Mouse (Mus musculus) limb, embryonic 14.5 days (tissue): Measurements from ENCODE around the gene Hnrnpab. TPM values are rescaled to one million over a fixed set of nuclear protein-coding genes. Genes with fewer than 3 reads are reported as not detected.
A peak's percentile ranks its signal among the peaks of the same experiment; 100 is the strongest.

ENCODE experiments used
- ATAC-seq: fragments of 200-750 bp; cut with Nextera tagmentation; 2 replicates; pipeline ENCODE4 v1.8.0; 2017; ENCODE audit warnings: low read depth, moderate number of reproducible peaks, moderate TSS enrichment; ENCODE audit not compliant: low FRiP score
- DNase-seq: peaks from one replicate; pipeline ENCODE4 v3.0.0-alpha.2; 2015; ENCODE audit warnings: low spot score
- H3K27ac ChIP-seq: fragments of 300-500 bp; sonication (generic); replicated peaks from 2 replicates; pipeline ENCODE4 v1.5.1; 2014; ENCODE audit warnings: low read depth, mild to moderate bottlenecking, low read length, moderate library complexity, mixed read lengths
- H3K27me3 ChIP-seq: fragments of 300-500 bp; sonication (generic); 2 replicates; pipeline ENCODE4 v1.6.1; 2014; ENCODE audit warnings: low read length, mixed read lengths; ENCODE audit not compliant: control insufficient read depth, insufficient read depth
- H3K36me3 ChIP-seq: fragments of 300-500 bp; sonication (generic); 2 replicates; pipeline ENCODE4 v1.6.1; 2014; ENCODE audit warnings: mild to moderate bottlenecking, low read length, moderate library complexity, mixed read lengths; ENCODE audit not compliant: control insufficient read depth, insufficient read depth
- H3K4me1 ChIP-seq: fragments of 300-500 bp; sonication (generic); 2 replicates; pipeline ENCODE4 v1.6.1; 2014; ENCODE audit warnings: antibody characterized with exemption, low read length, mixed read lengths; ENCODE audit not compliant: control insufficient read depth, insufficient read depth
- H3K4me2 ChIP-seq: fragments of 300-500 bp; sonication (generic); replicated peaks from 2 replicates; pipeline ENCODE4 v1.6.1; 2014; ENCODE audit warnings: low read depth, mild to moderate bottlenecking, low read length, moderate library complexity; ENCODE audit not compliant: severe bottlenecking
- H3K4me3 ChIP-seq: fragments of 300-500 bp; sonication (generic); replicated peaks from 2 replicates; pipeline ENCODE4 v1.5.1; 2014; ENCODE audit warnings: low read length
- H3K9ac ChIP-seq: fragments of 300-500 bp; sonication (generic); 2 replicates; pipeline ENCODE4 v1.6.1; 2014; ENCODE audit warnings: mild to moderate bottlenecking, low read depth, low read length, moderate library complexity; ENCODE audit not compliant: severe bottlenecking
- H3K9me3 ChIP-seq: fragments of 300-500 bp; sonication (generic); 2 replicates; pipeline ENCODE4 v1.6.1; 2016; ENCODE audit warnings: low read length; ENCODE audit not compliant: control insufficient read depth
- POLR2A ChIP-seq: fragments of 200-500 bp; IDR thresholded peaks from 2 replicates; pipeline ENCODE4 v1.8.0; 2012; ENCODE audit warnings: inconsistent platforms, mild to moderate bottlenecking, moderate library complexity, borderline replicate concordance; ENCODE audit not compliant: insufficient read depth, insufficient read length; ENCODE audit errors: extremely low read depth
- WGBS: fragments of 180-500 bp; shearing (Covaris S2); extraction: QIAGEN DNeasy Blood & Tissue Kit; methylation state at CpG from one replicate; pipeline ENCODE4 v1.1.7; 2014; 5-methylcytosine and 5-hydroxymethylcytosine counted together
- polyA plus RNA-seq, 2 experiments: library from polyadenylated mRNA; depleted of rRNA in 1 of 2; stranded (reverse) in 1 of 2; unstranded in 1 of 2; fragments of >200 nt; fragmentation: Nextera tagmentation in 1 of 2; extraction: Ambion mirVana in 1 of 2; gene quantifications; 2 replicates each; pipeline versions ENCODE4 v1.2.1 to v1.2.3; 2012 to 2014

Gene Hnrnpab
- polyA plus RNA-seq, 2 experiments: 480 to 516 TPM

GRCm38 (mm10) chr11:51646245-51646644 is 39.6 kb upstream of the Hnrnpab start:
- 70% methylated on average over 7 of the region's 7 CpGs for WGBS
- no peak overlapping the region for H3K4me3 ChIP-seq
- no peak overlapping the region for H3K27ac ChIP-seq
- ATAC-seq (no peak), DNase-seq (no peak)
- no peak overlapping the region for H3K9ac ChIP-seq
- TF ChIP-seq POLR2A: no peak
- H3K27me3 ChIP-seq: no peaks in the 10 kb centered on the region
- peaks cover 21% of the 10 kb centered on the region for H3K4me1 ChIP-seq
- peaks cover 35% of the 10 kb centered on the region for H3K36me3 ChIP-seq
- no peaks in the 10 kb centered on the region for H3K9me3 ChIP-seq
- H3K4me2 ChIP-seq: no peak overlapping the region

GRCm38 (mm10) chr11:51645293-51645692 is 38.6 kb upstream of the Hnrnpab start:
- Histone ChIP-seq H3K27me3 (no peaks in the 10 kb centered on the region), H3K9me3 (no peaks in the 10 kb centered on the region), H3K36me3 (peaks cover 35% of the 10 kb centered on the region), H3K27ac (no peak overlapping the region), H3K9ac (no peak overlapping the region), H3K4me3 (no peak overlapping the region), H3K4me2 (no peak overlapping the region), H3K4me1 (peaks cover 20% of the 10 kb centered on the region)
- DNase-seq (no peak), ATAC-seq (no peak)
- no peak for TF ChIP-seq POLR2A
- WGBS: 76% methylated on average over 13 of the region's 13 CpGs

DNA sequence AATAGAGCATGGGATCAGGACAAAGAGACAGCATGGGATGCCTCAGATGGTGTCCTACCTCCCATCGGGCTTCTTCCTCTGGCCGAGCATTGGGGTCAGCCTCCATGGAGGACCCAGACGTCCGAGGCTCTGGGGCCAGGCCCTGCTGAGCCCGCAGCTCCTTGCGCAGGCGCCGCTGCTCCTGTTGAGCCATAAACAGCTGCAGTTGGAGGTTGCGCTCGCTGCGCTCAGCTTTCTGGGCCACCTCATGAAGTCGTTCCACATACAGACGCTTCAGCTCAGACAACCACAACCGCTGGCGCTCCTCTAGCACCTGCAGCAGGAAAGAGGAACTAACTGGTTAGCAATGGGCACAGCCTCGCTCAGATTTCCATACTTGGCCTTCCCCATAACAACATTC is 37.6 kb upstream of the Hnrnpab start:
- Histone ChIP-seq H3K27me3 (no peaks in the 10 kb centered on the region), H3K4me3 (no peak overlapping the region), H3K4me2 (no peak overlapping the region), H3K27ac (no peak overlapping the region), H3K4me1 (peaks cover 10% of the 10 kb centered on the region), H3K9ac (no peak overlapping the region), H3K9me3 (no peaks in the 10 kb centered on the region), H3K36me3 (peaks cover 35% of the 10 kb centered on the region)
- DNase-seq (no peak), ATAC-seq (no peak)
- WGBS: 69% methylated on average over 13 of the region's 16 CpGs
- TF ChIP-seq POLR2A: no peak

GRCm38 (mm10) chr11:51643761-51644160 is 37.1 kb upstream of the Hnrnpab start:
- 57% methylated on average over 15 of the region's 15 CpGs for WGBS
- DNase-seq: no peak
- no peak overlapping the region for H3K4me2 ChIP-seq

DNA sequence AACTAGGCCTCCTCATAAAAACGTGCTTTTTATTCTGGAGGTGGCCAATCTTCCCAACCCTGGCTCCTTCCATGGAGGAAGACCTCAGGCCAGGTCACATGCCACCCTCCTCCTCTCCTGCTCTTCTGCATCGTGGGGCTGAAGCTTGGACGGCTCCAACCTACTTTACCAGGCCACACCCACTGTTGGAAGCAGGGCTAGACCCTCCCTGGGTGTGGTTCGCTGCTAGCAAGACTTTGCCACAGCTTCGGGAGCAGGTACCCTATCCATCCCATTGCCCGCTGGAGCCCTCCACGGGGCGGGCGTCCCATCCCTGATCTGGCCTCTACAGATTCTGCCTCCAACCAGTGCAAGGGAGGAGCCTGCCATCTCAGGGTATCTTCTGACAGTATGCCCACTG is 36.6 kb upstream of the Hnrnpab start:
- Histone ChIP-seq H3K4me2 (no peak overlapping the region), H3K9me3 (no peaks in the 10 kb centered on the region), H3K27ac (no peak overlapping the region), H3K9ac (no peak overlapping the region), H3K4me1 (peaks cover under 1% of the 10 kb centered on the region), H3K27me3 (no peaks in the 10 kb centered on the region), H3K4me3 (no peak overlapping the region), H3K36me3 (peaks cover 35% of the 10 kb centered on the region)
- TF ChIP-seq POLR2A: no peak
- no peak for ATAC-seq
- 80% methylated on average over 9 of the region's 9 CpGs for WGBS
- no peak for DNase-seq

More at GRCm38 (mm10) chr11:51643761-51644160, 37.1 kb upstream of the Hnrnpab start:
- ATAC-seq: peak; percentile 50
- no peaks in the 10 kb centered on the region for H3K27me3 ChIP-seq
- H3K27ac ChIP-seq: no peak overlapping the region
- H3K36me3 ChIP-seq: peaks cover 35% of the 10 kb centered on the region
- no peak for TF ChIP-seq POLR2A
- no peak overlapping the region for H3K9ac ChIP-seq
- H3K9me3 ChIP-seq: no peaks in the 10 kb centered on the region
- H3K4me1 ChIP-seq: peaks cover 6% of the 10 kb centered on the region
- H3K4me3 ChIP-seq: no peak overlapping the region

DNA sequence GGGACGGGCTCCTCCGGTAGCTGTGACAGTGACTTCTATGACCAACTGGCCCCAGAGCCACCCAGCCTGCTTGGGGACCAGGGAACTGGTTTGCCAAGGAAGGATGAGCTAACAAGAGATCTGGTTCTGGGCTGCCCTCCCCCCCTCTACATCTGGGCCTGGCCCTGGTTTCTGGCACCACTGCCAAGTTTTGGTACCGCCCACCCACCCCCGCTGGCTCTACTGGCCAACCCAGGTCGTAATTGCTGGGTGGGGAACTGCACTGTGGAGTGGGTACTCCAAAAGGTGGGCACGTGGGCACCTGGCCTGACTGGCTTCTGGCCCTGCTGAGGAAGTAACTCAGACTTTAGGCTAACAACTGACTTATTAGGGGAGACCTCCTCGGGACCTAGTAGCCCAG is 34.1 kb upstream of the Hnrnpab start:
- Histone ChIP-seq H3K4me2 (no peak overlapping the region), H3K27me3 (no peaks in the 10 kb centered on the region), H3K9ac (no peak overlapping the region), H3K27ac (no peak overlapping the region), H3K9me3 (no peaks in the 10 kb centered on the region), H3K4me3 (no peak overlapping the region), H3K36me3 (peaks cover 33% of the 10 kb centered on the region), H3K4me1 (peaks cover 5% of the 10 kb centered on the region; the same call in 1 of the 2 replicates)
- 83% methylated on average over 7 of the region's 7 CpGs for WGBS
- ATAC-seq (no peak), DNase-seq (no peak)
- TF ChIP-seq POLR2A: no peak
